Mouse (Mus musculus) heart, postnatal 0 days (tissue): ENCODE measurements around the gene Ccdc51.

Experiments used
- CTCF ChIP-seq: IDR thresholded peaks from 2 replicates; pipeline ENCODE4 v1.5.1; 2016; ENCODE audit warnings: antibody characterized with exemption, control low read depth, low read depth
- EP300 ChIP-seq: IDR thresholded peaks from 2 replicates; pipeline ENCODE4 v1.6.1; 2016; ENCODE audit warnings: antibody characterized with exemption, low read depth

DNA sequence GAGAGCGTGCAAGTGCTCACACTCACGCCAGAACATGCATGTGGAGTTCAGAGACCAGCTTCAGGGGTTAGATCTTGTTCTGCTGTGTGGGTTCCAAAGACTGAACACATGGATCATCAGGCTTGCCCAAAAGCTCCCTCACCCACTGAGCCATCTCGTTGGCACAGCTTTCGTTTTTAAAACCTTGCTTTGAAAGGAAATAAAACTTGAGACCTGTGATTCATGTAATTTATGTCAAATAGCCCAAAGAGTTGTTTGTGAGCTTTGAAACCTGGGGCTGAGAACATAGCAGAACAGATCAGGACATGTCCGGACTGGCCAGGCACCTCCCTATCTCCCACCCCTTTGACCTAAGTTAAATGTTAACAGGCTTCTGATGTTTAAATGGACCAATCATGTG lies 47.8 kb downstream of the Ccdc51 start:
- TF ChIP-seq CTCF: no peak
- TF ChIP-seq EP300: no peak
